Mouse (Mus musculus) B cell, adult 62 days (primary cell): ENCODE results near the gene Slc25a5. TPM values are rescaled to one million over a fixed set of nuclear protein-coding genes. Genes with fewer than 3 reads are reported as not detected.

Source experiments
- total RNA-seq: library from RNA; stranded (reverse); gene quantifications from 4 replicates; pipeline ENCODE4 v1.2.4, GENCODE M21; 2023

Slc25a5 gene
- 328 to 340 TPM (median 339 TPM) in 4 replicates for total RNA-seq

DNA sequence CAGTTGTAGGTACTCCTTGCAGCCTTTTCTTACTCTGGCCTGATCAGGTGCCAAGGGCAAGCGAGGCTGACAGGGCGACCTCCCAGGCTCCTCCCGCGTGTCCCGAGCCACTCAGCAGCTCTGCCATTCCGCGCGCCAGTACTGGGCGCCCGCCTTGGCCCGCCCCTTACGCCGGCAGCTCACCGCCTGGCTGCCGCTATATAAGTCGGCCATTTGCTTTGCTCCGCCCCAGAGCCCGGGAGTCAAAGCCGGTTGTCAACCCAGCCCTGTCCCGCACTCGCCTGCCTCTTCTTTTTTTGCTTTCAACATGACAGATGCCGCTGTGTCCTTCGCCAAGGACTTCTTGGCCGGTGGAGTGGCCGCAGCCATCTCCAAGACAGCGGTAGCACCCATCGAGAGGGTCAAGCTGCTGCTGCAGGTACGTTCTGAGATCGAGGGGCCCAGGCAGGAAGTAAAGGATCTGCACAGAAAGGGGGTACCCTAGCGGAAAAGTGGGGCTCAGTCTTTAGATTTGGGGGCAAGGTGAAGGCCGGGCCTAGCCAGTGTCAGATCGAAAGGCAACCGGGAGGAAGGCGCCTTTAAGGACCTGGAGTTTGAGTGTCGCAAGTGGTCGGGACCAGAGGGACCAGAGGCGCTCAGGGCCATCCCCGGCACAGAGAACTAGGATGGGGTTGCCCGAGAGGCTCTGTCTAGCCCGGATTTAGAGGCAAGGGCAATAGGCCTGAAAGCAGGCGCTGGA is at the start of gene Slc25a5:
Gene Slc25a5 (plus strand): TSS at position 228 of the 739 bp plus-strand sequence.

Other genes with a start within 250 kb of the Slc25a5 start
- gene Pgrmc1, start 197.4 kb upstream of the Slc25a5 start, total RNA-seq = 32.3 to 32.9 TPM (median 32.8 TPM) in 4 replicates
- gene Akap17b, start 150.3 kb upstream of the Slc25a5 start, total RNA-seq = 2.7 to 3.5 TPM (median 3.1 TPM) in 4 replicates
- gene Slc25a43, start 52.0 kb upstream of the Slc25a5 start, total RNA-seq = 0.54 to 0.89 TPM in 2 of 4 replicates, not detected in the others
- 69.3 to 88.1 TPM (median 80.3 TPM) in 4 replicates for gene Ube2a, start 78.2 kb downstream of the Slc25a5 start, total RNA-seq
- gene C330007P06Rik, start 78.5 kb downstream of the Slc25a5 start, total RNA-seq = 41.7 to 50.5 TPM (median 45.1 TPM) in 4 replicates
- gene Nkrf, start 107.2 kb downstream of the Slc25a5 start, total RNA-seq = 11.3 to 14.4 TPM (median 13.4 TPM) in 4 replicates
- gene Sept6, start 196.1 kb downstream of the Slc25a5 start, total RNA-seq = 99.3 to 110 TPM (median 108 TPM) in 4 replicates